Mouse (Mus musculus): ENCODE results near the gene Baiap2l2. TPM values are rescaled to one million over a fixed set of nuclear protein-coding genes. Genes with fewer than 3 reads are reported as not detected.
A peak's percentile ranks its signal among the peaks of the same experiment; 100 is the strongest.

Gene Baiap2l2
- polyA plus RNA-seq, 1 experiment, result not detected

GRCm38 (mm10) chr15:79251781-79252491 is 33.4 kb downstream of the Baiap2l2 start:
- no peak overlapping the region for H3K4me3 ChIP-seq (replicated peaks; ENCODE audit: control insufficient read depth, low read depth, low read length)

DNA sequence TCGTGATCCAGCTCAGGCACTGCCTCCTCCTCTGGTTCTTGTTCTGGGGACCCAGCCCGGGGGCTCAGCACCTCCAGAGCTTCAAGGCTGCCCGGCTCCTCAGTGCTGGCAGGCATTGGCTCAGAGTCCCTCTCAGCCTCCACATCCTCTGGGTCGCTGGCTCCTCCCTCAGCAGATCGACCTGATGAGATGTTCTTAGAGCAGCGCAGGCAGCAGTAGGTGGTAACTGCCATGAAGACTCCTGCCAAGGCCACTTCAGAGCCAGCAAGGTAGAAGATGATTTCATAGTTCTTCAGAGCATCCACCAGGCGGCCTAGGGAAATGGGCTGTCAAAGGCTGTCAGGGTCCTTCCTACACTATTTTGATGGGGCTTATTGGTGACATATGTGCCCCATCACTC is 34.2 kb downstream of the Baiap2l2 start:
- Histone ChIP-seq H3K4me3 (replicated peaks; ENCODE audit: control insufficient read depth, low read depth, low read length) (no peak overlapping the region), H3K4me1 (ENCODE audit: control insufficient read depth, insufficient read depth, low read length) (no peaks in the 10 kb centered on the region), H3K27ac (ENCODE audit: control insufficient read depth, insufficient read depth, low read depth, low read length, poor library complexity) (no peak overlapping the region)
- WGBS, result 45% methylated on average over 7 of the region's 7 CpGs
- no peak for TF ChIP-seq CTCF (IDR thresholded peaks at IDR 0.05; ENCODE audit: control insufficient read depth, insufficient read depth, low read length)
- no peak for TF ChIP-seq POLR2A (IDR thresholded peaks at IDR 0.05; ENCODE audit: borderline replicate concordance, control insufficient read depth, low read depth, low read length)

More at GRCm38 (mm10) chr15:79251781-79252491, 33.4 kb downstream of the Baiap2l2 start:
- Histone ChIP-seq H3K27ac (ENCODE audit: control insufficient read depth, insufficient read depth, low read depth, low read length, poor library complexity) (no peak overlapping the region; the same call in 1 of the 2 replicates), H3K4me1 (ENCODE audit: control insufficient read depth, insufficient read depth, low read length) (no peaks in the 10 kb centered on the region)
- 3% methylated on average over 61 of the region's 61 CpGs for WGBS
- TF ChIP-seq POLR2A (IDR thresholded peaks at IDR 0.05; ENCODE audit: borderline replicate concordance, control insufficient read depth, low read depth, low read length) (no peak), CTCF (IDR thresholded peaks at IDR 0.05; ENCODE audit: control insufficient read depth, insufficient read depth, low read length) (no peak)

DNA sequence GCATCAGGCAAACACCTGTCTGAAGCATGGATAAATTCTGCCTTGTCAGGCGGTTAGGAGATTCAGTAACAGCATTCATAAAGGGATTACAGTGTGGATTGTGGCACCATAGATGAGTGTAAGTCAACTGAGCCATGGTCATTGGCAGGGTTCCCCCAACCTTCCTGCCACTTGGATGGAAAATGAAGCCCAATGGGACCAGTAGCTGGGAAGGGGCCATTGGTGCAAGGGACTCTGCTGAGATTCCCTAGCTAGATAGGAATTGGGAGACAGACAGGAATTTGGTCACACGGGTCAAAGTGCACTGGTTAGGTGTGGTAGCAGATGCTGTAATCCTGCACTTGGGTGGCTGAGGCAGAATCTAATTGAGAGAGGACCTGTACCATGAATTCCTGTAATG is 35.1 kb downstream of the Baiap2l2 start:
- TF ChIP-seq CTCF (IDR thresholded peaks at IDR 0.05; ENCODE audit: control insufficient read depth, insufficient read depth, low read length) (no peak), POLR2A (IDR thresholded peaks at IDR 0.05; ENCODE audit: borderline replicate concordance, control insufficient read depth, low read depth, low read length) (no peak)
- WGBS, result 72% methylated on average over 2 of the region's 2 CpGs
- no peak overlapping the region for H3K27ac ChIP-seq (ENCODE audit: control insufficient read depth, insufficient read depth, low read depth, low read length, poor library complexity)
- no peak overlapping the region for H3K4me3 ChIP-seq (replicated peaks; ENCODE audit: control insufficient read depth, low read depth, low read length)
- no peaks in the 10 kb centered on the region for H3K4me1 ChIP-seq (ENCODE audit: control insufficient read depth, insufficient read depth, low read length)

- Histone ChIP-seq H3K27ac (ENCODE audit: control insufficient read depth, insufficient read depth, low read depth, low read length, poor library complexity) (no peak overlapping the region), H3K4me3 (replicated peaks; ENCODE audit: control insufficient read depth, low read depth, low read length) (no peak overlapping the region), H3K4me1 (ENCODE audit: control insufficient read depth, insufficient read depth, low read length) (no peaks in the 10 kb centered on the region)
- WGBS, result 66% methylated on average over 3 of the region's 3 CpGs
- TF ChIP-seq POLR2A (IDR thresholded peaks at IDR 0.05; ENCODE audit: borderline replicate concordance, control insufficient read depth, low read depth, low read length), result no peak
- TF ChIP-seq CTCF (IDR thresholded peaks at IDR 0.05; ENCODE audit: control insufficient read depth, insufficient read depth, low read length), result no peak
Observed at GRCm38 (mm10) chr15:79245321-79245720, 40.0 kb downstream of the Baiap2l2 start.

GRCm38 (mm10) chr15:79244071-79244893 is 41.1 kb downstream of the Baiap2l2 start:
- no peak overlapping the region for H3K27ac ChIP-seq (ENCODE audit: control insufficient read depth, insufficient read depth, low read depth, low read length, poor library complexity)
- TF ChIP-seq POLR2A (IDR thresholded peaks at IDR 0.05; ENCODE audit: borderline replicate concordance, control insufficient read depth, low read depth, low read length) (no peak), CTCF (IDR thresholded peaks at IDR 0.05; ENCODE audit: control insufficient read depth, insufficient read depth, low read length) (no peak)
- H3K4me1 ChIP-seq (ENCODE audit: control insufficient read depth, insufficient read depth, low read length), result no peaks in the 10 kb centered on the region
- 88% methylated on average over 7 of the region's 7 CpGs for WGBS
- no peak overlapping the region for H3K4me3 ChIP-seq (replicated peaks; ENCODE audit: control insufficient read depth, low read depth, low read length)

DNA sequence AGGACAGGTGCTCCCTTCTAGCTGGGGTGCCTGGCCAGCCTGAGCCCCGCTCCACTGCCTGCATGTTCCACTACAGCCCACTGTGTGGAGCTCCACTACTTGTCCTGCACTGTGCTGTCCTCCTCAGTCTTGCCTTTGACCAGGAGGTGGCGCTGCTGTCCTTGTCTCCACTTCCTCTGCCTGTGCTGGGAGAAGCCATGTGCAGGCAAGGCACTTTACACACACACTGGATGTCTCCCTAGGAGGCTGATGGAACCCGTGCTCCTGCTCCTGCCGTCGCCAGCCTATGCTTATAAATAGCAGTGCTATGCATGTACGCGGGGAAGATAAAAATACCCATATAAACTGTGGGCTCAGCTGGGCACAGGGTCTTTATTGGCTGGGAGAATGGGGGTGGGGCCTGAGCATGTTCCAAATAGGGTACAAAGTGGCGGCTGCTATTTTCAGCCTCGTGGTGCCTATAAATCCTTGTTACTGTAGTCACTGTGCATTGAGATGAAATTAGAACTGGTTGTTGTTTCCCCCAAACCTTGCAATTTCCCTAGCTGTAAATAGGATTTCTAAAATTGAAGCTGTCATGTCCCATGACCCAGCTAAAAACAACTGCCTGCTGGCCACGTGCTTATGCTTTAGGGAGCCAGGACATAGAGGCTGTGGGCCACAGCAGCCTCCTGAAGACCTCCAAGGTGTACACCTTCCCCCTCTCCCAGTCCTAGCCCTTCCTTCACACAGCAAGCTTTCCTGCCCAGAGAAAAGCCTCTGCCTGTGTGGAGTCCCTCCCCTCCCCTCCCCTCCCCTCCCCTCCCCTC is 41.9 kb downstream of the Baiap2l2 start:
- TF ChIP-seq POLR2A (IDR thresholded peaks at IDR 0.05; ENCODE audit: borderline replicate concordance, control insufficient read depth, low read depth, low read length) (no peak), CTCF (IDR thresholded peaks at IDR 0.05; ENCODE audit: control insufficient read depth, insufficient read depth, low read length) (peak; percentile 100)
- Histone ChIP-seq H3K4me1 (ENCODE audit: control insufficient read depth, insufficient read depth, low read length) (no peaks in the 10 kb centered on the region), H3K4me3 (replicated peaks; ENCODE audit: control insufficient read depth, low read depth, low read length) (no peak overlapping the region), H3K27ac (ENCODE audit: control insufficient read depth, insufficient read depth, low read depth, low read length, poor library complexity) (no peak overlapping the region)
- WGBS, result 11% methylated on average over 10 of the region's 10 CpGs

- no peak for TF ChIP-seq POLR2A (IDR thresholded peaks at IDR 0.05; ENCODE audit: borderline replicate concordance, control insufficient read depth, low read depth, low read length)
- TF ChIP-seq CTCF (IDR thresholded peaks at IDR 0.05; ENCODE audit: control insufficient read depth, insufficient read depth, low read length), result no peak
- no peaks in the 10 kb centered on the region for H3K4me1 ChIP-seq (ENCODE audit: control insufficient read depth, insufficient read depth, low read length)
- WGBS, result 73% methylated on average over 13 of the region's 13 CpGs
- no peak overlapping the region for H3K4me3 ChIP-seq (replicated peaks; ENCODE audit: control insufficient read depth, low read depth, low read length)
- no peak overlapping the region for H3K27ac ChIP-seq (ENCODE audit: control insufficient read depth, insufficient read depth, low read depth, low read length, poor library complexity)
Observed at GRCm38 (mm10) chr15:79242574-79243233, 42.6 kb downstream of the Baiap2l2 start.

Measured in bone marrow, adult 2 months (tissue).